Mouse (Mus musculus) liver, embryonic 14.5 days (tissue): ENCODE data around the gene Znrf1.

ENCODE experiments used
- CTCF ChIP-seq: IDR thresholded peaks from 2 replicates; pipeline ENCODE4 v1.5.1; 2016; ENCODE audit warnings: antibody characterized with exemption, low read depth, control low read depth
- EP300 ChIP-seq: IDR thresholded peaks from 2 replicates; pipeline ENCODE4 v1.6.1; 2016; ENCODE audit warnings: antibody characterized with exemption, low read depth

DNA sequence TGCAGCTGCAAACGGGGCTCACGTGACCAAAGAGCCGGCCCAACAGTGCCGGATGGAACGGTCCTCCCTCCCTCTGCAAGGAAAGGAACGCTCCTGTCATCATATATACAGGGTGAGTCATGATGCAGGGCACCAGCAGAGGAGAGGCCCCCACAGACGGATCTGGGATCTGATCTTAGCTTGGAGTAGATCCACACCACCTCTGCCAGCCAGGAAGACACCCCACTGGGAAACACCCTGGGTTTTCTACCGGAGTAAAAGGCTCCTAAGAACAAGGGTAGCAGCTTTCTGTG is 90.6 kb downstream of the Znrf1 start:
- TF ChIP-seq CTCF, result no peak
- TF ChIP-seq EP300, result no peak
